Mouse (Mus musculus): ENCODE measurements at regions not wholly inside any gene's neighbourhood (a gene's known extent, or its start where the extent isn't known, plus 50 kb on each side); places are given as distances from the start of the nearest gene placed in this dataset.
A peak's percentile ranks its signal among the peaks of the same experiment; 100 is the strongest.

GRCm38 (mm10) chr16:73471547-73471946, 940.1 kb downstream of the Robo2 start:
- no peaks in the 10 kb centered on the region for H3K9me3 ChIP-seq (ENCODE audit: control insufficient read depth, insufficient read depth, low read depth, low read length)
- in situ Hi-C loops (cut with MboI; ENCODE audit: low sequenced_read_pairs in 2 of 2, unreplicated experiment in 2 of 2) = no loop called here
- no peak for DNase-seq (ENCODE audit: low read depth, low spot score)

GRCm38 (mm10) chr16:73470535-73470934, 941.1 kb downstream of the Robo2 start:
- DNase-seq (ENCODE audit: low read depth, low spot score) = peak; percentile 12
- no peak overlapping the region for H3K27ac ChIP-seq (ENCODE audit: insufficient read depth, low read depth, low read length, poor library complexity, severe bottlenecking)
- no peak overlapping the region for H3K9ac ChIP-seq (ENCODE audit: insufficient read depth, low read depth, low read length, poor library complexity, severe bottlenecking)
- no peaks in the 10 kb centered on the region for H3K4me1 ChIP-seq (ENCODE audit: control insufficient read depth in 2 of 2, insufficient read depth in 2 of 2, low read length in 2 of 2, poor library complexity in 1 of 2)
- TF ChIP-seq MAFK (IDR thresholded peaks at IDR 0.05; ENCODE audit: insufficient read depth, low read depth, low read length) = no peak
- in situ Hi-C loops (cut with MboI; ENCODE audit: low sequenced_read_pairs in 2 of 2, unreplicated experiment in 2 of 2) = no loop called here
- H3K4me3 ChIP-seq (ENCODE audit: insufficient read depth in 1 of 2, low read depth in 1 of 2, low read length in 2 of 2, poor library complexity in 1 of 2, severe bottlenecking in 1 of 2) = no peak overlapping the region
- H3K36me3 ChIP-seq (ENCODE audit: control insufficient read depth, insufficient read depth, low read length, poor library complexity, severe bottlenecking) = no peaks in the 10 kb centered on the region
- no peaks in the 10 kb centered on the region for H3K9me3 ChIP-seq (ENCODE audit: control insufficient read depth, insufficient read depth, low read depth, low read length)

More at GRCm38 (mm10) chr16:73471547-73471946, 940.1 kb downstream of the Robo2 start:
- no peaks in the 10 kb centered on the region for H3K36me3 ChIP-seq (ENCODE audit: control insufficient read depth, insufficient read depth, low read length, poor library complexity, severe bottlenecking)
- TF ChIP-seq MAFK (IDR thresholded peaks at IDR 0.05; ENCODE audit: insufficient read depth, low read depth, low read length) (no peak), ZNF384 (IDR thresholded peaks at IDR 0.05; ENCODE audit: low read depth, low read length) (no peak)
- H3K27ac ChIP-seq (ENCODE audit: insufficient read depth, low read depth, low read length, poor library complexity, severe bottlenecking) = no peak overlapping the region
- H3K9ac ChIP-seq (ENCODE audit: insufficient read depth, low read depth, low read length, poor library complexity, severe bottlenecking) = no peak overlapping the region
- no peaks in the 10 kb centered on the region for H3K4me1 ChIP-seq (ENCODE audit: control insufficient read depth in 2 of 2, insufficient read depth in 2 of 2, low read length in 2 of 2, poor library complexity in 1 of 2)
- H3K4me3 ChIP-seq (ENCODE audit: insufficient read depth in 1 of 2, low read depth in 1 of 2, low read length in 2 of 2, poor library complexity in 1 of 2, severe bottlenecking in 1 of 2) = no peak overlapping the region

DNA sequence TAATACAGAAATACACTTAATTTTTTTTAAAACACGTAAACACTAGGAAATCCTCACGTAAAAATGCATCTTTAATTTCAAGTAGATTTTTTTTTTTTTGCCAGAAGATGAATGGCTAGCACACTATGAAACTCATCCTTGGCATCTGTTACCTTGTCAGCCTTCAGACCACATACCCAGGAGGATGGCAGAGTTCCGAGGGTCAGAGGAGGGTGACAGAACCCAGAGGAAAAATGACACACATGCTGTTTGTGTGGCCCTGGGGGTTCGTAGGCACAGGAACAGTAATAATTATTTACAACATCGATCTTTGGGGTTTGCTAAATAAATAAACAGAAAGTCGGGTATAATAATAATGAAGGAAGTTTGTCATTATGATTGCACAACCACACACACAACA, 945.3 kb downstream of the Robo2 start:
- H3K27ac ChIP-seq (ENCODE audit: insufficient read depth, low read depth, low read length, poor library complexity, severe bottlenecking) = no peak overlapping the region
- DNase-seq (ENCODE audit: low read depth, low spot score) = no peak
- H3K36me3 ChIP-seq (ENCODE audit: control insufficient read depth, insufficient read depth, low read length, poor library complexity, severe bottlenecking) = no peaks in the 10 kb centered on the region
- no peaks in the 10 kb centered on the region for H3K9me3 ChIP-seq (ENCODE audit: control insufficient read depth, insufficient read depth, low read depth, low read length)
- no peaks in the 10 kb centered on the region for H3K4me1 ChIP-seq (ENCODE audit: control insufficient read depth in 2 of 2, insufficient read depth in 2 of 2, low read length in 2 of 2, poor library complexity in 1 of 2)
- in situ Hi-C loops (cut with MboI; ENCODE audit: low sequenced_read_pairs in 2 of 2, unreplicated experiment in 2 of 2) = no loop called here
- TF ChIP-seq ZC3H11A (IDR thresholded peaks at IDR 0.05; ENCODE audit: borderline replicate concordance, low read depth, low read length) = no peak
- TF ChIP-seq ZNF384 (IDR thresholded peaks at IDR 0.05; ENCODE audit: low read depth, low read length) = no peak
- no peak for TF ChIP-seq HCFC1 (IDR thresholded peaks at IDR 0.05; ENCODE audit: borderline replicate concordance, insufficient read depth, low read length)
- no peak for TF ChIP-seq MAFK (IDR thresholded peaks at IDR 0.05; ENCODE audit: insufficient read depth, low read depth, low read length)
- TF ChIP-seq CHD2 (IDR thresholded peaks at IDR 0.05; ENCODE audit: low read depth, low read length) = no peak
- no peak overlapping the region for H3K9ac ChIP-seq (ENCODE audit: insufficient read depth, low read depth, low read length, poor library complexity, severe bottlenecking)
- H3K4me3 ChIP-seq (ENCODE audit: insufficient read depth in 1 of 2, low read depth in 1 of 2, low read length in 2 of 2, poor library complexity in 1 of 2, severe bottlenecking in 1 of 2) = no peak overlapping the region

GRCm38 (mm10) chr16:73462516-73462915, 949.1 kb downstream of the Robo2 start:
- Histone ChIP-seq H3K4me1 (ENCODE audit: control insufficient read depth in 2 of 2, insufficient read depth in 2 of 2, low read length in 2 of 2, poor library complexity in 1 of 2) (no peaks in the 10 kb centered on the region), H3K4me3 (ENCODE audit: insufficient read depth in 1 of 2, low read depth in 1 of 2, low read length in 2 of 2, poor library complexity in 1 of 2, severe bottlenecking in 1 of 2) (no peak overlapping the region), H3K36me3 (ENCODE audit: control insufficient read depth, insufficient read depth, low read length, poor library complexity, severe bottlenecking) (no peaks in the 10 kb centered on the region), H3K27ac (ENCODE audit: insufficient read depth, low read depth, low read length, poor library complexity, severe bottlenecking) (no peak overlapping the region), H3K9ac (ENCODE audit: insufficient read depth, low read depth, low read length, poor library complexity, severe bottlenecking) (no peak overlapping the region), H3K9me3 (ENCODE audit: control insufficient read depth, insufficient read depth, low read depth, low read length) (no peaks in the 10 kb centered on the region)
- TF ChIP-seq HCFC1 (IDR thresholded peaks at IDR 0.05; ENCODE audit: borderline replicate concordance, insufficient read depth, low read length) (no peak), MAFK (IDR thresholded peaks at IDR 0.05; ENCODE audit: insufficient read depth, low read depth, low read length) (no peak), ZC3H11A (IDR thresholded peaks at IDR 0.05; ENCODE audit: borderline replicate concordance, low read depth, low read length) (no peak), ZNF384 (IDR thresholded peaks at IDR 0.05; ENCODE audit: low read depth, low read length) (no peak), CHD2 (IDR thresholded peaks at IDR 0.05; ENCODE audit: low read depth, low read length) (no peak)
- no peak for DNase-seq (ENCODE audit: low read depth, low spot score)
- in situ Hi-C loops (cut with MboI; ENCODE audit: low sequenced_read_pairs in 2 of 2, unreplicated experiment in 2 of 2) = no loop called here

DNA sequence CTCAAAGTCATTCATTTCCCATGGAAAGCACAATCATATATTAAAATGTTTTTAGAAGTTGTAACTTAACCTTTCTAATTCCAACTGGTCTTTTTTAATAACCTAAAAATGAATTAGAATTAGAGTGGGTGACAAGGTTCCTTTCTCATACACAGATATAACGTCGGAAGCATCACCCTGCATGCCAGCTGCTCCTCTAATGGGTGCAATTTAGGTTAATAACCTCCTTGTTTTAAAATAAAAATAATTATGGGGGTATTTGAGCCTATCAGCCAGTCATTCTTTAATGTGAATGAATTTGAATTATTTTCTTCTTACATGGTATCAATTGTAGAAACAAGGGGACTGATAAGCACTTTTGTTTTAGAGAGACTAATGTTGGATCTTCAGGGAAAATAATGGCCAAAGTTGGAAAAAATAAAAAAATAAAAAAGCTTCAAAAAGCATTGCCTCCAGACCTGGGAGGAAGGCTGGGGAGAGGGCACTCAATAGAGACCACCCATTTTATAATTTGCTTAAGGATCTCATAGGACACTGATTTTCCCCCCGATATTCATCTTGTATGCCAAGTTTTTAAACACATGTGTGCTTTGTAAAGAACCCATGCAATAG, 960.9 kb downstream of the Robo2 start:
- in situ Hi-C loops (cut with MboI; ENCODE audit: low sequenced_read_pairs in 2 of 2, unreplicated experiment in 2 of 2) = no loop called here
- DNase-seq (ENCODE audit: low read depth, low spot score) = no peak
- H3K4me3 ChIP-seq (ENCODE audit: insufficient read depth in 1 of 2, low read depth in 1 of 2, low read length in 2 of 2, poor library complexity in 1 of 2, severe bottlenecking in 1 of 2) = no peak overlapping the region
- no peaks in the 10 kb centered on the region for H3K9me3 ChIP-seq (ENCODE audit: control insufficient read depth, insufficient read depth, low read depth, low read length)
- no peaks in the 10 kb centered on the region for H3K36me3 ChIP-seq (ENCODE audit: control insufficient read depth, insufficient read depth, low read length, poor library complexity, severe bottlenecking)
- no peak overlapping the region for H3K9ac ChIP-seq (ENCODE audit: insufficient read depth, low read depth, low read length, poor library complexity, severe bottlenecking)
- H3K27ac ChIP-seq (ENCODE audit: insufficient read depth, low read depth, low read length, poor library complexity, severe bottlenecking) = no peak overlapping the region
- TF ChIP-seq MAFK (IDR thresholded peaks at IDR 0.05; ENCODE audit: insufficient read depth, low read depth, low read length) = no peak
- no peak for TF ChIP-seq ZC3H11A (IDR thresholded peaks at IDR 0.05; ENCODE audit: borderline replicate concordance, low read depth, low read length)
- TF ChIP-seq HCFC1 (IDR thresholded peaks at IDR 0.05; ENCODE audit: borderline replicate concordance, insufficient read depth, low read length) = no peak
- TF ChIP-seq CHD2 (IDR thresholded peaks at IDR 0.05; ENCODE audit: low read depth, low read length) = no peak
- TF ChIP-seq ZNF384 (IDR thresholded peaks at IDR 0.05; ENCODE audit: low read depth, low read length) = no peak
- H3K4me1 ChIP-seq (ENCODE audit: control insufficient read depth in 2 of 2, insufficient read depth in 2 of 2, low read length in 2 of 2, poor library complexity in 1 of 2) = no peaks in the 10 kb centered on the region

Data from ES-E14 (cell line).